Mouse (Mus musculus) embryonic facial prominence, embryonic 14.5 days (tissue): ENCODE results near the gene Shank1. TPM values are rescaled to one million over a fixed set of nuclear protein-coding genes. Genes with fewer than 3 reads are reported as not detected.
A peak's percentile ranks its signal among the peaks of the same experiment; 100 is the strongest.

Source experiments
- ATAC-seq: fragments of 200-750 bp; cut with Nextera tagmentation; 2 replicates; pipeline ENCODE4 v1.8.0; 2017; ENCODE audit warnings: low read depth, moderate number of reproducible peaks, moderate TSS enrichment
- DNase-seq: peaks from one replicate; pipeline ENCODE4 v3.0.0-alpha.2; 2015; ENCODE audit warnings: low spot score
- H3K27ac ChIP-seq: fragments of 300-500 bp; sonication (generic); replicated peaks from 2 replicates; pipeline ENCODE4 v1.5.1; 2014; ENCODE audit warnings: low read depth, mild to moderate bottlenecking, low read length, moderate library complexity
- H3K27me3 ChIP-seq: fragments of 300-500 bp; sonication (generic); replicated peaks from 2 replicates; pipeline ENCODE4 v1.6.1; 2014; ENCODE audit warnings: low read length; ENCODE audit not compliant: control insufficient read depth, insufficient read depth
- H3K36me3 ChIP-seq: fragments of 300-500 bp; sonication (generic); 2 replicates; pipeline ENCODE4 v1.6.1; 2014; ENCODE audit warnings: low read length, mixed read lengths; ENCODE audit not compliant: control insufficient read depth, insufficient read depth
- H3K4me1 ChIP-seq: fragments of 300-500 bp; sonication (generic); 2 replicates; pipeline ENCODE4 v1.6.1; 2014; ENCODE audit warnings: antibody characterized with exemption, low read length; ENCODE audit not compliant: control insufficient read depth, insufficient read depth
- H3K4me2 ChIP-seq: fragments of 300-500 bp; sonication (generic); 2 replicates; pipeline ENCODE4 v1.6.1; 2014; ENCODE audit warnings: low read depth, mild to moderate bottlenecking, low read length, moderate library complexity, mixed read lengths
- H3K4me3 ChIP-seq: fragments of 300-500 bp; sonication (generic); 2 replicates; pipeline ENCODE4 v1.5.1; 2014; ENCODE audit warnings: low read depth, mild to moderate bottlenecking, low read length
- H3K9ac ChIP-seq: fragments of 300-500 bp; sonication (generic); 2 replicates; pipeline ENCODE4 v1.6.1; 2014; ENCODE audit warnings: low read depth, mild to moderate bottlenecking, low read length, moderate library complexity, mixed read lengths
- H3K9me3 ChIP-seq: fragments of 300-500 bp; sonication (generic); 2 replicates; pipeline ENCODE4 v1.6.1; 2016; ENCODE audit warnings: low read length; ENCODE audit not compliant: control insufficient read depth
- WGBS: fragments of 180-500 bp; shearing (Covaris S2); extraction: QIAGEN DNeasy Blood & Tissue Kit; methylation state at CpG from one replicate; pipeline ENCODE4 v1.1.7; 2014; 5-methylcytosine and 5-hydroxymethylcytosine counted together
- polyA plus RNA-seq: library from polyadenylated mRNA; unstranded; fragments of >200 nt; fragmentation: Nextera tagmentation; extraction: Ambion mirVana; gene quantifications from 2 replicates; pipeline ENCODE4 v1.2.1, GENCODE M21; 2014

The Shank1 gene
- polyA plus RNA-seq, 1 experiment from 2014 or later = 3.7 TPM

GRCm38 (mm10) chr7:44307261-44308020, 2.6 kb upstream of the Shank1 start:
- peaks cover 28% of the 10 kb centered on the region for H3K4me1 ChIP-seq
- DNase-seq = peak; percentile 90
- H3K9ac ChIP-seq = no peak overlapping the region

GRCm38 (mm10) chr7:44310285-44310877, 328 bp downstream of the Shank1 start:
- no peaks in the 10 kb centered on the region; the same call in 1 of the 2 replicates for H3K27me3 ChIP-seq
- 0 out of 2 replicates have a peak, but pooled peaks cover 12% of the 10 kb centered on the region for H3K36me3 ChIP-seq
- H3K9ac ChIP-seq = peak overlapping the region; percentile 66
- no peak overlapping the region for H3K27ac ChIP-seq
- H3K4me3 ChIP-seq = peak overlapping the region; percentile 53
- H3K4me2 ChIP-seq = peak overlapping the region; percentile 95
- DNase-seq (no peak), ATAC-seq (no peak)
- H3K9me3 ChIP-seq = no peaks in the 10 kb centered on the region
- 0% methylated on average over 20 of the region's 40 CpGs for WGBS
- peaks cover 22% of the 10 kb centered on the region for H3K4me1 ChIP-seq

More at GRCm38 (mm10) chr7:44307261-44308020, 2.6 kb upstream of the Shank1 start:
- H3K9me3 ChIP-seq = no peaks in the 10 kb centered on the region
- 22% methylated on average over 9 of the region's 9 CpGs for WGBS
- no peak overlapping the region for H3K4me3 ChIP-seq
- H3K27ac ChIP-seq = peak overlapping the region; percentile 87
- peak overlapping the region; percentile 78 for H3K4me2 ChIP-seq
- no peaks in the 10 kb centered on the region for H3K36me3 ChIP-seq
- H3K27me3 ChIP-seq = no peaks in the 10 kb centered on the region; the same call in 1 of the 2 replicates
- no peak for ATAC-seq

- no peak overlapping the region for H3K27ac ChIP-seq
- ATAC-seq (no peak), DNase-seq (no peak)
- peak overlapping the region; percentile 66 for H3K9ac ChIP-seq
- H3K4me1 ChIP-seq = peaks cover 15% of the 10 kb centered on the region
- H3K9me3 ChIP-seq = no peaks in the 10 kb centered on the region
- 1% methylated on average over 22 of the region's 38 CpGs for WGBS
- H3K36me3 ChIP-seq = 0 out of 2 replicates have a peak, but pooled peaks cover 12% of the 10 kb centered on the region
- no peaks in the 10 kb centered on the region; the same call in 1 of the 2 replicates for H3K27me3 ChIP-seq
- peak overlapping the region; percentile 53 for H3K4me3 ChIP-seq
- peak overlapping the region; percentile 95 for H3K4me2 ChIP-seq
These were observed 1.0 kb downstream of the Shank1 start for GRCm38 (mm10) chr7:44310878-44311712.

GRCm38 (mm10) chr7:44311713-44312304, 1.8 kb downstream of the Shank1 start:
- Histone ChIP-seq H3K9ac (no peak overlapping the region; the same call in 1 of the 2 replicates), H3K4me1 (peaks cover 13% of the 10 kb centered on the region; the same call in 1 of the 2 replicates), H3K27me3 (no peaks in the 10 kb centered on the region; the same call in 1 of the 2 replicates), H3K27ac (no peak overlapping the region), H3K36me3 (0 out of 2 replicates have a peak, but pooled peaks cover 12% of the 10 kb centered on the region), H3K4me2 (peak overlapping the region; percentile 95), H3K4me3 (peak overlapping the region; percentile 53; the same call in 1 of the 2 replicates), H3K9me3 (no peaks in the 10 kb centered on the region)
- DNase-seq (no peak), ATAC-seq (no peak)
- 12% methylated on average over 6 of the region's 6 CpGs for WGBS

- H3K36me3 ChIP-seq = 0 out of 2 replicates have a peak, but pooled peaks cover 16% of the 10 kb centered on the region
- H3K4me2 ChIP-seq = no peak overlapping the region
- H3K27ac ChIP-seq = no peak overlapping the region
- no peaks in the 10 kb centered on the region; the same call in 1 of the 2 replicates for H3K27me3 ChIP-seq
- ATAC-seq (no peak), DNase-seq (no peak)
- H3K9me3 ChIP-seq = no peaks in the 10 kb centered on the region
- H3K4me1 ChIP-seq = peaks cover 12% of the 10 kb centered on the region; the same call in 1 of the 2 replicates
- H3K4me3 ChIP-seq = no peak overlapping the region
- 61% methylated on average over 14 of the region's 16 CpGs for WGBS
- no peak overlapping the region for H3K9ac ChIP-seq
These were observed 2.4 kb downstream of the Shank1 start for GRCm38 (mm10) chr7:44312484-44312883.

GRCm38 (mm10) chr7:44317913-44318312, 7.9 kb downstream of the Shank1 start:
- Histone ChIP-seq H3K9me3 (no peaks in the 10 kb centered on the region), H3K36me3 (0 out of 2 replicates have a peak, but pooled peaks cover 30% of the 10 kb centered on the region), H3K4me1 (no peaks in the 10 kb centered on the region), H3K27ac (no peak overlapping the region), H3K27me3 (no peaks in the 10 kb centered on the region), H3K4me2 (no peak overlapping the region), H3K4me3 (no peak overlapping the region), H3K9ac (no peak overlapping the region)
- DNase-seq = no peak
- ATAC-seq = no peak
- WGBS = 28% methylated on average over 4 of the region's 4 CpGs

- Histone ChIP-seq H3K4me2 (no peak overlapping the region), H3K27me3 (no peaks in the 10 kb centered on the region), H3K4me3 (no peak overlapping the region), H3K9ac (no peak overlapping the region), H3K36me3 (0 out of 2 replicates have a peak, but pooled peaks cover 19% of the 10 kb centered on the region), H3K9me3 (no peaks in the 10 kb centered on the region), H3K27ac (no peak overlapping the region), H3K4me1 (no peaks in the 10 kb centered on the region)
- DNase-seq (no peak), ATAC-seq (no peak)
- 53% methylated on average over 8 of the region's 8 CpGs for WGBS
These were observed 10.8 kb downstream of the Shank1 start for GRCm38 (mm10) chr7:44320886-44321285.

- Histone ChIP-seq H3K27ac (no peak overlapping the region), H3K4me2 (no peak overlapping the region), H3K4me3 (no peak overlapping the region), H3K27me3 (no peaks in the 10 kb centered on the region), H3K4me1 (no peaks in the 10 kb centered on the region), H3K9me3 (no peaks in the 10 kb centered on the region), H3K9ac (no peak overlapping the region), H3K36me3 (0 out of 2 replicates have a peak, but pooled peaks cover 15% of the 10 kb centered on the region)
- no peak for ATAC-seq
- DNase-seq = no peak
- 90% methylated on average over 1 of the region's 1 CpGs for WGBS
These were observed 12.2 kb downstream of the Shank1 start for GRCm38 (mm10) chr7:44322290-44322689.
